Mouse (Mus musculus): ENCODE data around the gene Sorbs2. TPM values are rescaled to one million over a fixed set of nuclear protein-coding genes. Genes with fewer than 3 reads are reported as not detected.

Gene Sorbs2
- polyA plus RNA-seq, 1 experiment from 2014 or later = 81.5 TPM

- no peak overlapping the region for H3K4me3 ChIP-seq (replicated peaks; ENCODE audit: low read depth, low read length)
- no peaks in the 10 kb centered on the region for H3K9me3 ChIP-seq (ENCODE audit: control insufficient read depth, low read length)
- WGBS = 10% methylated on average over 3 of the region's 3 CpGs
- DNase-seq = peak; percentile 79
- no peak overlapping the region for H3K4me2 ChIP-seq (ENCODE audit: low read length)
- H3K9ac ChIP-seq (replicated peaks; ENCODE audit: low read length) = no peak overlapping the region
- H3K36me3 ChIP-seq (ENCODE audit: control insufficient read depth, insufficient read depth, low read length) = no peaks in the 10 kb centered on the region
- H3K27ac ChIP-seq (replicated peaks; ENCODE audit: low read depth, low read length) = peak overlapping the region; percentile 60; the same call in 1 of the 2 replicates
- H3K4me1 ChIP-seq (ENCODE audit: control insufficient read depth, insufficient read depth, low read length) = peaks cover 8% of the 10 kb centered on the region; the same call in 1 of the 2 replicates
- H3K27me3 ChIP-seq (ENCODE audit: control insufficient read depth, insufficient read depth, low read length) = no peaks in the 10 kb centered on the region
- ATAC-seq (ENCODE audit: low FRiP score, low TSS enrichment) = peak; percentile 88
These were observed 50.3 kb downstream of the Sorbs2 start for GRCm38 (mm10) chr8:45557936-45558335.

- Histone ChIP-seq H3K27ac (replicated peaks; ENCODE audit: low read depth, low read length) (0 out of 2 replicates have a peak overlapping the region, but pooled peaks have one; percentile 26), H3K36me3 (ENCODE audit: control insufficient read depth, insufficient read depth, low read length) (no peaks in the 10 kb centered on the region), H3K9ac (replicated peaks; ENCODE audit: low read length) (no peak overlapping the region), H3K4me1 (ENCODE audit: control insufficient read depth, insufficient read depth, low read length) (peaks cover 8% of the 10 kb centered on the region; the same call in 1 of the 2 replicates), H3K27me3 (ENCODE audit: control insufficient read depth, insufficient read depth, low read length) (no peaks in the 10 kb centered on the region), H3K4me3 (replicated peaks; ENCODE audit: low read depth, low read length) (no peak overlapping the region), H3K9me3 (ENCODE audit: control insufficient read depth, low read length) (no peaks in the 10 kb centered on the region), H3K4me2 (ENCODE audit: low read length) (no peak overlapping the region)
- WGBS = 60% methylated on average over 5 of the region's 5 CpGs
- DNase-seq (peak; percentile 41), ATAC-seq (ENCODE audit: low FRiP score, low TSS enrichment) (no peak)
These were observed 50.8 kb downstream of the Sorbs2 start for GRCm38 (mm10) chr8:45558426-45558825.

GRCm38 (mm10) chr8:45559176-45559820, 51.7 kb downstream of the Sorbs2 start:
- no peaks in the 10 kb centered on the region for H3K27me3 ChIP-seq (ENCODE audit: control insufficient read depth, insufficient read depth, low read length)
- H3K27ac ChIP-seq (replicated peaks; ENCODE audit: low read depth, low read length) = 0 out of 2 replicates have a peak overlapping the region, but pooled peaks have one; percentile 26
- 67% methylated on average over 6 of the region's 6 CpGs for WGBS
- no peak overlapping the region for H3K4me2 ChIP-seq (ENCODE audit: low read length)
- H3K4me3 ChIP-seq (replicated peaks; ENCODE audit: low read depth, low read length) = no peak overlapping the region
- ATAC-seq (ENCODE audit: low FRiP score, low TSS enrichment) (peak; percentile 53), DNase-seq (peak; percentile 61)
- H3K9ac ChIP-seq (replicated peaks; ENCODE audit: low read length) = no peak overlapping the region
- peaks cover 8% of the 10 kb centered on the region; the same call in 1 of the 2 replicates for H3K4me1 ChIP-seq (ENCODE audit: control insufficient read depth, insufficient read depth, low read length)
- no peaks in the 10 kb centered on the region for H3K36me3 ChIP-seq (ENCODE audit: control insufficient read depth, insufficient read depth, low read length)
- no peaks in the 10 kb centered on the region for H3K9me3 ChIP-seq (ENCODE audit: control insufficient read depth, low read length)

GRCm38 (mm10) chr8:45565189-45565588, 57.6 kb downstream of the Sorbs2 start:
- H3K9me3 ChIP-seq (ENCODE audit: control insufficient read depth, low read length) = no peaks in the 10 kb centered on the region
- no peaks in the 10 kb centered on the region for H3K27me3 ChIP-seq (ENCODE audit: control insufficient read depth, insufficient read depth, low read length)
- no peak overlapping the region for H3K27ac ChIP-seq (replicated peaks; ENCODE audit: low read depth, low read length)
- ATAC-seq (ENCODE audit: low FRiP score, low TSS enrichment) (no peak), DNase-seq (no peak)
- H3K9ac ChIP-seq (replicated peaks; ENCODE audit: low read length) = no peak overlapping the region
- WGBS = 93% methylated on average over 1 of the region's 1 CpGs
- peaks cover 4% of the 10 kb centered on the region; the same call in 1 of the 2 replicates for H3K4me1 ChIP-seq (ENCODE audit: control insufficient read depth, insufficient read depth, low read length)
- no peaks in the 10 kb centered on the region for H3K36me3 ChIP-seq (ENCODE audit: control insufficient read depth, insufficient read depth, low read length)
- no peak overlapping the region for H3K4me2 ChIP-seq (ENCODE audit: low read length)
- no peak overlapping the region for H3K4me3 ChIP-seq (replicated peaks; ENCODE audit: low read depth, low read length)

- Histone ChIP-seq H3K4me2 (ENCODE audit: low read length) (no peak overlapping the region), H3K36me3 (ENCODE audit: control insufficient read depth, insufficient read depth, low read length) (no peaks in the 10 kb centered on the region), H3K9me3 (ENCODE audit: control insufficient read depth, low read length) (no peaks in the 10 kb centered on the region), H3K27ac (replicated peaks; ENCODE audit: low read depth, low read length) (no peak overlapping the region), H3K27me3 (ENCODE audit: control insufficient read depth, insufficient read depth, low read length) (no peaks in the 10 kb centered on the region), H3K4me3 (replicated peaks; ENCODE audit: low read depth, low read length) (no peak overlapping the region), H3K9ac (replicated peaks; ENCODE audit: low read length) (no peak overlapping the region), H3K4me1 (ENCODE audit: control insufficient read depth, insufficient read depth, low read length) (no peaks in the 10 kb centered on the region)
- 89% methylated on average over 4 of the region's 4 CpGs for WGBS
- no peak for DNase-seq
- ATAC-seq (ENCODE audit: low FRiP score, low TSS enrichment) = no peak
These were observed 62.5 kb downstream of the Sorbs2 start for GRCm38 (mm10) chr8:45570117-45570516.

- Histone ChIP-seq H3K27me3 (ENCODE audit: control insufficient read depth, insufficient read depth, low read length) (no peaks in the 10 kb centered on the region), H3K36me3 (ENCODE audit: control insufficient read depth, insufficient read depth, low read length) (no peaks in the 10 kb centered on the region), H3K9ac (replicated peaks; ENCODE audit: low read length) (no peak overlapping the region), H3K4me2 (ENCODE audit: low read length) (no peak overlapping the region), H3K9me3 (ENCODE audit: control insufficient read depth, low read length) (no peaks in the 10 kb centered on the region), H3K27ac (replicated peaks; ENCODE audit: low read depth, low read length) (no peak overlapping the region), H3K4me3 (replicated peaks; ENCODE audit: low read depth, low read length) (no peak overlapping the region), H3K4me1 (ENCODE audit: control insufficient read depth, insufficient read depth, low read length) (no peaks in the 10 kb centered on the region)
- DNase-seq = no peak
- WGBS = 82% methylated on average over 7 of the region's 7 CpGs
- ATAC-seq (ENCODE audit: low FRiP score, low TSS enrichment) = no peak
These were observed 72.3 kb downstream of the Sorbs2 start for GRCm38 (mm10) chr8:45579714-45580543.

- H3K4me2 ChIP-seq (ENCODE audit: low read length) = no peak overlapping the region
- no peak overlapping the region for H3K27ac ChIP-seq (replicated peaks; ENCODE audit: low read depth, low read length)
- no peak overlapping the region for H3K4me3 ChIP-seq (replicated peaks; ENCODE audit: low read depth, low read length)
- H3K4me1 ChIP-seq (ENCODE audit: control insufficient read depth, insufficient read depth, low read length) = 0 out of 2 replicates have a peak, but pooled peaks cover 3% of the 10 kb centered on the region
- no peak for DNase-seq
- ATAC-seq (ENCODE audit: low FRiP score, low TSS enrichment) = no peak
- no peaks in the 10 kb centered on the region for H3K27me3 ChIP-seq (ENCODE audit: control insufficient read depth, insufficient read depth, low read length)
- no peak overlapping the region for H3K9ac ChIP-seq (replicated peaks; ENCODE audit: low read length)
- H3K9me3 ChIP-seq (ENCODE audit: control insufficient read depth, low read length) = no peaks in the 10 kb centered on the region
- 64% methylated on average over 3 of the region's 3 CpGs for WGBS
- no peaks in the 10 kb centered on the region for H3K36me3 ChIP-seq (ENCODE audit: control insufficient read depth, insufficient read depth, low read length)
These were observed 72.9 kb downstream of the Sorbs2 start for GRCm38 (mm10) chr8:45580544-45580866.

GRCm38 (mm10) chr8:45583856-45584255, 76.3 kb downstream of the Sorbs2 start:
- WGBS = 90% methylated on average over 1 of the region's 1 CpGs
- ATAC-seq (ENCODE audit: low FRiP score, low TSS enrichment) (no peak), DNase-seq (no peak)
- no peaks in the 10 kb centered on the region for H3K27me3 ChIP-seq (ENCODE audit: control insufficient read depth, insufficient read depth, low read length)
- peaks cover 7% of the 10 kb centered on the region for H3K4me1 ChIP-seq (ENCODE audit: control insufficient read depth, insufficient read depth, low read length)
- no peaks in the 10 kb centered on the region for H3K36me3 ChIP-seq (ENCODE audit: control insufficient read depth, insufficient read depth, low read length)
- H3K9ac ChIP-seq (replicated peaks; ENCODE audit: low read length) = no peak overlapping the region
- no peak overlapping the region for H3K4me3 ChIP-seq (replicated peaks; ENCODE audit: low read depth, low read length)
- H3K9me3 ChIP-seq (ENCODE audit: control insufficient read depth, low read length) = no peaks in the 10 kb centered on the region
- H3K27ac ChIP-seq (replicated peaks; ENCODE audit: low read depth, low read length) = no peak overlapping the region
- H3K4me2 ChIP-seq (ENCODE audit: low read length) = no peak overlapping the region

Data from midbrain, embryonic 14.5 days (tissue).